Mouse (Mus musculus): ENCODE data around the gene Fry. TPM values are rescaled to one million over a fixed set of nuclear protein-coding genes. Genes with fewer than 3 reads are reported as not detected.

The Fry gene
- polyA plus RNA-seq, 1 experiment = 8.8 TPM

DNA sequence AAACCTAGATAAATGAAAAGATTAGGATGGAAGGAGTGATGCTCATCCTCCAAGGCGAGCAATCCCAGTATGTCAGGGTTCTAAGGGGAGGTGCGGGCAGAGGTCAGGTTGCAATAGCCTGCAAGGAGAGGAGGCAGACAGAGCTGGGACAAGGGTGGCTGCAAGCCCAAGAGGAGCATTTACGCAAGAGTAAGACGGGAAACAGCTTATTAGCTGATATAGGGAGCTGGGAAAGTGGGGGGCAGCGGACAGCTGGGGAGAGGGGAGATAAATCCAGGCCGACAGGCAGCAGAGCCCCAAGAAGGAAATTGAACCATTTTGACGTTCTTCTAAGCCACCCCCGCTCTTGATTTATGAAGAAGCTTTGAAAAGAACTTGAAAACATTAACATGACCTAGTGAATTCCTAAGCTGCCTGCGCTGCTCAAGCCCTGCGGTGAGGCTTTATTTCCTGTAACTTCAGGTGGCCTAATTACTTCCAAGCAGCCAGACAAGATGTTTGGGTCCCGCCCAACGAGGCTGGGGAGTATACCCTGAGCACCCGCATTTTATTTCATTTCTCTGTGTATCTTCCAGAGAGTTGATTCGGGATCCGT, 291.1 kb downstream of the Fry start:
- no peak for DNase-seq (ENCODE audit: low read depth, low spot score)
- WGBS = 46% methylated on average over 15 of the region's 15 CpGs

DNA sequence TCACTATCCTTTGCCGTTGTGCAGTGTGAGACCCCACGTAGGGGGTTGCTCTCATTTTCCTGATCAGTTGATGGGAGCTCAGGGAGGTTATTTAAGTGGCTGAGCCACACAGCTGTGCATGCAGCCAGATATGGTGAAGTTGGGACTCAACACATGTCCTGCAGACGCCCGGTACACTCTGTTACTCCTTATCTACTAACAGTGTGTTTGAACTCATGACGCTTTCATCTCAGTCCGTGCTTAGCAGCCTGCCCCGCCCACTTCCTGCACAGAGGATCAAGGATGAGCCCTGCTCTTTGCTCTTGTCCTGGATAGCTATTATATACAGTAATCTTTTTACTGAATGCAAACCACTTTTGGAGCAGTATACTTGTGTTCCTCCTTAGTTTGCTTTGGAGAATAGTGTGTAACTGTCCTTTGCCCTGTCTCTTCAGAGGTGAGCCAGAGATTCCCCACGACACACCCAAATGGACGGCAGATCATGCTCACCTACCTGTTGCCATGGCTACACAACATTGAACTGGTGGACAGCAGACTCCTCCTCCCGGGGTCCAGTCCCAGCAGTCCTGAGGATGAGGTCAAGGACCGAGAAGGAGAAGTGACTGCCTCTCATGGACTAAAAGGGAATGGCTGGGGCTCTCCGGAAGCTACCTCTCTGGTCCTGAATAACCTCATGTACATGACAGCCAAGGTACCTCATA, 294.5 kb downstream of the Fry start:
- DNase-seq (ENCODE audit: low read depth, low spot score) = no peak
- 62% methylated on average over 12 of the region's 12 CpGs for WGBS

DNA sequence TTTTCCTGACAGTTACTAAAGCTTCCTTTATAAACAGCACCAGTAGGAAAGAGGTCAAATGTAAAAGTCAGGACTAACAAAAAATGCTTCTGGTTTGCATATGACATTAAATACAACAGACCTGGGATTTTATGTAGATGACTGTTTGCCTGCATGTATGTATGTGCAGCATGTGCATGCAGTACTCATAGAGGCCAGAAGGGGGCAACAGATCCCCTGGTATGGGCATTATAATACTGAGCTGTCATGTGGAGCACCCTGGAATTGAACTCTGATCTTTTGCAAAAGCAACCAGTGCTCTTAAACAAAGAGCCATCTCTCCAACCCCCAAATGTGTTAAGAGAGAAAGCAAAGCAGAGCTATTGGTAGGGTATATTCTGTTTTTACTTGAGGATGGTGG, 296.4 kb downstream of the Fry start:
- DNase-seq (ENCODE audit: low read depth, low spot score) = no peak

DNA sequence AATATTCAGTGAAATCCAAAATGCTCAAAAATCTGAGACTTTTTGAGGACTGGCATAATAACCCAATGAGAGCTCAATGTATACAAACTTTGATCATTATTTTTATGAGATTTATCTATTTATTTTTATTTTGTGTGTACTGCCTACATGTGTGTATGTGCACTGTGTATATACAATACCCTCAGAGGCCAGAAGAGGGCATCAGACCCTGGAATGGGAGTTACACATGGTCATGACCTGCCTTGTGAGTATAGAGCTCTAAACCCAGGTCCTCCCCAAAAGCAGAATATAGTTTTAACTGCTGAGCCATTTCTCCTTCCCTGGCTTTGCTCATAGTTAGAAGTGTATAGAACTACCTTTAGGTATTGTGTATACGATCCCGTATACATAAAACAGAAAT, 298.8 kb downstream of the Fry start:
- no peak for DNase-seq (ENCODE audit: low read depth, low spot score)
- WGBS = 87% methylated on average over 2 of the region's 2 CpGs

DNA sequence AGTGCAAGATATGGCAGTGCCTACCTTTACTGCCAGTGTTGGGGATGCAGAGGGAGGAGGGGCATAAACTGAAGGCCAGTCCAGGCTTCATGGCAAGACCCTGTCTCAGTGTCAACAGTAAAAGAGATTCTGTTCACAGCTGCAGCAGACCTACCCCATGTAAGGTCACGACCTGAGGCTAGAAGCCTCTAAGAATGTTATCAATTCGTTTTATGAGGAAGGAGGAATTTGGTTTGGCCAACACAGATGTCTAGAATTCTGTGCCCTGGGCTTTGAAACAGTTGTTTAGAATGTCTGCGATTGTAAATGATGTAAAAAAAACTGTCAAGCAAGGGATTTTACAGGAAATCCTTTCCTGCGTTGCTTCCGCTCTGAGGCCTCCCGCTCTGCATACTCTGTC, 299.6 kb downstream of the Fry start:
- no peak for DNase-seq (ENCODE audit: low read depth, low spot score)
- WGBS = 41% methylated on average over 6 of the region's 6 CpGs

DNA sequence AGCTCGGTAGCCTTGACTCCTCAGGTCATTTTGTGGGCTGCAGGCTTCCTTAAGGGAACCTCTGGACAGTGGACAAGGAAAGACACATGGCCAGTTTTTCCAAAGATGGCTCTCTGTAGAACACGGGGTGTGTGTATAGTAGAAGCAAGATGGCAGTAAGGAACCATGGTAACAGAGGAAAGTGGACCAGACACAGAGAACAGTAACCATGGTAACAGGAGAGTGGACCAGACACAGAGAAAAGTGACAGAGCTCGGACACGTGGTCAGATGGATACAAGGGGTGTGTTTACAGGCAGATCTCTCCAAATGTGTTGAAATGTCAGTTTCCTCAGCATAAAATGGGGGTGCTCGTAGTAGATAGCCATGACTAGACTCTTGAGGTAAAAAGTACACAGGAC, 306.6 kb downstream of the Fry start:
- 85% methylated on average over 5 of the region's 5 CpGs for WGBS
- no peak for DNase-seq (ENCODE audit: low read depth, low spot score)

DNA sequence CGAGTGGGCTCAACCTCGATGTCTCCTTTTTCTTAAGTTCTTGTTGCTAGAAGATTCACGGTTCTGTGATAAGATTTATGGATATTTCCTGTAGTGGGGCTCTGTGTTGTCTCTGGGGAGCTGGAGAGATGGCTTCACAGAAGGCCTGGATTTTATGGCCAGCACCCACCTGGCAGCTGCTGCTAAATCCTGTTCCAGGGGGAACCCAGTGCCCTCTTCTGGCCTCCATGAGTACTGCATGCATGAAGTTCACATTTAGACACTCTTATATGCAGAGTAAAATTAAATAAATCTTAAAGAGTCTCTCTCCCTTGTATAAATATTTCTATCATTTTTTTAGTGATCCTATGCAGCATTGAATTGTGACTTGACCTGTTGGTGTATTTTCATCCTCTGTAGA, 308.1 kb downstream of the Fry start:
- no peak for DNase-seq (ENCODE audit: low read depth, low spot score)
- 73% methylated on average over 3 of the region's 3 CpGs for WGBS

DNA sequence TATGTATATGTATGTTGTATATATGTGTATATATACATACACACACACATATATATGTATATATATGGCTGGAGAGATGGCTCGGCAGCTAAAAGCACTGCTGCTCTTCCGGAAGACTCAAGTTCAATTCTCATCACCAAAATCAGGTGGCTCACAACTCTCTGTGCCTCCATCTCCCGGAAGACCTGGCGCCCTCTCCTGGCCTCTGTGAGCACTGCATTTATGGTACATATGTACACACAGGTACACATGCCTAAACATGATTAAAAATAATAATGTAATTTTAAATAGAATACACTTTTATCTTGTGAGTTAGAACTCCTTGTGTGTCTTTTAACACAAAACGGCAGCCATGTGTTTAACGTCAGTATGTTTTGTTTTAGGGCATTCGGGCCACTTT, 312.8 kb downstream of the Fry start:
- WGBS = 97% methylated on average over 7 of the region's 7 CpGs
- DNase-seq (ENCODE audit: low read depth, low spot score) = no peak

DNA sequence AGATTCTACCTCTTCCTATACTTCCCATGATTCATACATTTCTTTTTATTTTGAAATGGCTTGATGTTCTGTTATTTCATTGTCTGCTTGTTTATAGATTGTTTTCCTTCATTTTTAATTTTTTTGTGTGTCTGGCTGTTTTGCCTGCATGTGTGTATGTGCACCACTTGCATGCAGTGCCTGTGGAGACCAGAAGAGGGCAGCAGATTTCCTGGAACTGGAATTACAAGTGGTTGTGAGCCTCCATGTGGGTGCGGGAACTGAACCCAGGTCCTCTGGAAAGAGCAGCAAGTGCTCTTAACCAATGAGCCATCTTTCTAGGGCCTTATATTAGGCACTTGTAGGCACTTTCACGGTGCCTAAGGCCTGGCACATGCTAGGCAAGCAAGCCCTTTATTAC, 314.5 kb downstream of the Fry start:
- WGBS = 96% methylated on average over 2 of the region's 2 CpGs
- DNase-seq (ENCODE audit: low read depth, low spot score) = no peak

DNA sequence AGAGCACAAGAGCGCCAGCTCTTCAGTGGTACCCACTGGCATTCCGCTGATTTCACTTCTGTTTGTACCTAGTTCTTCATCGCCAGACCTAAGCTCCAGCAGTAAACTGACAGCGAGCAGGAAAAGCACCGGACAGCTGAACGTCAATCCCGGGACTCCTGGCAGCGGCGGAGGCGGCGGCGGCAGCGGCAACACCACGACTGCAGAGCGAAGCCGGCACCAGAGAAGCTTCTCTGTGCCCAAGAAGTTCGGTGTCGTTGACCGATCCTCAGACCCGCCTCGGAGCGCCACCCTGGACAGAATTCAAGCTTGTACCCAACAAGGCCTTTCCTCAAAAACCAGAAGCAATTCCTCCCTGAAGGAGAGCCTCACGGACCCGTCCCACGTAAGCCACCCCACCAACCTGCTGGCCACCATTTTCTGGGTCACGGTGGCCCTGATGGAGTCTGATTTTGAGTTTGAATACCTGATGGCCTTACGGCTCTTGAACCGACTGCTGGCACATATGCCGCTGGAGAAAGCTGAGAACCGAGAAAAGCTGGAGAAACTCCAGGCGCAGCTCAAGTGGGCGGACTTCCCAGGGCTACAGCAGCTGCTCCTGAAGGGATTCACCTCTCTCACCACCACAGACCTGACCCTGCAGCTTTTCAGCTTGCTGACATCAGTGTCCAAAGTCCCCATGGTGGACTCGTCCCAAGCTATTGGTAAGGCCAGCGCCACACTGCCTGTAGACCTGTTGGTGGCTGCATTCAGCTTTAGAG, 318.4 kb downstream of the Fry start:
- 55% methylated on average over 34 of the region's 34 CpGs for WGBS
- no peak for DNase-seq (ENCODE audit: low read depth, low spot score)

DNA sequence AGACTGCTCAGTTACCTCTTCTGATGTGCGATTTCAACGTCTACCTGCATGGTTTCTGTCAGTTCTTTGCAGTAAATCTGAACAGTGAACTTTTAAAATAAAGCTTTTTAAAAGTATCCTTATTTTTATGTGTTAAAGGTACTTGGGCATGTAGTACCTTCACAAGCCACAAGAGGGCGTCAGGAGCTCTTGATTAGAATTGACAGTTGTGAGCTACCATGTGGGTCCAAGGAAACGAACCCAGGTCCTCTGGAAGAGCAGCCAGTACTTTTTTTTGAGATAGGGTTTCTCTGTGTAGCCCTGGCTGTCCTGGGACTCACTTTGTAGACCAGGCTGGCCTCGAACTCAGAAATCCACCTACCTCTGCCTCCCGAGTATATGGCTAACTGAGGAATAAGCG, 323.2 kb downstream of the Fry start:
- DNase-seq (ENCODE audit: low read depth, low spot score) = no peak
- 42% methylated on average over 7 of the region's 7 CpGs for WGBS

DNA sequence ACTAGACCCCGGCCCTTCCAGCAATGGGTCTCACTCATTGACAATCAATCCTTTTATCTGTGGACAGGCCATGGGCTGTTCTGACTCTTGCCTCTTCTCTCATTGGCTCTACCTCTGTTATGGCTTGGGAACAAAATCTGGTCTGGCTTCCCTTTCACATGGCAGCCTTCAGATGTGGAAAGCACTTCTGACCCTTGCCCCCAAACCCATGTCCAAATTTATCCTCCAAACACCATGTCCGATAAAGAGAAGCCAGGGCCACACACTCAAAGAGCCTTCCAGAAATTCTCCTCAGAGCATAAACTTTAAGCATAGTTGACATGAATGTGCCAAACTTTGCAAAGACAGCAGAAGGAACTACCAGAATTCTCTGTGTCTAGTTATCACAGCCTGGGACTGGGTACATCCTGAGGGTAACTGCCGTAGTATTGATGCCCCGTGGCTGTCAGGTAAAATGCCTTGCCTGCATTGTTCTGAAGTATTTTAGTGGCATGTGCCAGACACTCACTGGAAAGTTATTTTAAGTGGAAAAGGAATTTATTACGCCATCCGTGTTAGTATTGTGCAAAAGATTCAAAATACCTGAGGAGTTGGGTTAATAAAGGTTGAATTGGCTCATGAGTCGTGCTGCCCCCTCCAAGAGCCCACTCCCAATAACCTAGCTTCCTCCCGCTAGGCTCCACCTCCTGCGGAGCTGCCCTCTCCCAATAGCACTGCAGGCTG, 333.0 kb downstream of the Fry start:
- DNase-seq (ENCODE audit: low read depth, low spot score) = no peak
- 81% methylated on average over 9 of the region's 9 CpGs for WGBS

DNA sequence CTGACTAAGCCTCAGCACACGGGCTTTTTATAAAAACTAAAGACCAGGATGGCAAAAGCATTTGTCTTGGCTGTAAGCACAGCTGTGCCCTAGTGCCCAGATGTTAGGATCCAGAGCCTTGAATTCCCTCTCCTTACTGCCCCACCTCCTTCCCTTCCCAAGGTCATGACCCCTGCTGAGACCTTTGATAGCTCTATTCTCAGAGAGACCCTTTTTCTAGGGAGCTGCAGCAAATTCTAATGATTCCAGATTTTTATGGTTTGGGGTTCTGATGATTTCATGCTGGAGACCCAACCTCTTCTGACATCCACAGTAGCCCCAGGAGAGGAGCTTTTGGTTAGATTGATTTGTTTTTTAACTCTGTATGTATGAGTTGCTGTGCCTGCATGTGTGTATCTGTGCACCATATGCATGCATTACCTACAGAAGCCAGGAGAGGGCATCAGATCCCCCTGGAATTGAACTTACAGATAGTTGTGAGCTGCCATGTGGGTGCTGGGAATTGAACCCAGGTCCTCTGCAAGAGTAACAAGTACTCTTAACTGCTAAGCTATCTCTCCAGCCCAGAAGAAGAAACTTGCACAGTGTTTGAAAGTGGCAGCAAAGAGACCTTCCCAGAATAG, 333.7 kb downstream of the Fry start:
- no peak for DNase-seq (ENCODE audit: low read depth, low spot score)
- 69% methylated on average over 1 of the region's 1 CpGs for WGBS

DNA sequence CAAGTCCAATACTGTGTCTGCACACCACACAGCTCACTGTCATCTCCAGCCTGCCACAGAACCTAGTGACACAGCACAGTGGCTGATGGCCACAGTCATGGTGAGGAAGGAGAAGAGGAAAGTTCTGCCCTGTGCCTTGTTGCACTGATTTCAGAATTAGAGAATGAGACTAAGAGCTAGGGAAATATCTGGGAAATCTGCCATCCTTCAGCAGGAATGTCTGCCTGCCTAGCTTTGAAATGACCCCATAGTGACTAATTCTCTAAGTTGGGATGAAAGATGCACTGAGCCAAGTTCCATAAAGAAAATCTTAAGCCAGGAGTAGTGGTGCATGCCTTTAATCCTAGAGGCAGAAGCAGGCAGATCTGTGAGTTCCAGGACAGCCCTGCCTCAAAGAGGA, 334.2 kb downstream of the Fry start:
- no peak for DNase-seq (ENCODE audit: low read depth, low spot score)

DNA sequence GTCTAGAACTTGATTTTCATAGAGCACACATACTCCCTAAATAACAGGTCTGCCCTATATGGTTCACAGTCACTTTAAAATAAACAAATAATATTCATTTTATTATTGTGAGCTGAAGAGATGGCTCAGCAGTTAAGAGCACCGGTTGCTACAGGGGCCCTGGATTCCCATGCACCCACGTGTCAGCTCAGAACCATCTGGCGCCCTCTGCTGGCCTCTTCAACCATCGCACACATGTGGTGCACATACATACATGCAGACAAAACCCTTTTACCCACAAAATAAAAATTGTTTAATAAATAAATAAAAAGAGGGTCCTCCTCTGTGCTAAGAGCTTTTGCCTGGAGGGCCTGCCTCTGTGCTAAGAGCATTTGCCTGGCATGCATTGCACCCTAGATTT, 335.0 kb downstream of the Fry start:
- DNase-seq (ENCODE audit: low read depth, low spot score) = no peak
- 81% methylated on average over 4 of the region's 4 CpGs for WGBS

DNA sequence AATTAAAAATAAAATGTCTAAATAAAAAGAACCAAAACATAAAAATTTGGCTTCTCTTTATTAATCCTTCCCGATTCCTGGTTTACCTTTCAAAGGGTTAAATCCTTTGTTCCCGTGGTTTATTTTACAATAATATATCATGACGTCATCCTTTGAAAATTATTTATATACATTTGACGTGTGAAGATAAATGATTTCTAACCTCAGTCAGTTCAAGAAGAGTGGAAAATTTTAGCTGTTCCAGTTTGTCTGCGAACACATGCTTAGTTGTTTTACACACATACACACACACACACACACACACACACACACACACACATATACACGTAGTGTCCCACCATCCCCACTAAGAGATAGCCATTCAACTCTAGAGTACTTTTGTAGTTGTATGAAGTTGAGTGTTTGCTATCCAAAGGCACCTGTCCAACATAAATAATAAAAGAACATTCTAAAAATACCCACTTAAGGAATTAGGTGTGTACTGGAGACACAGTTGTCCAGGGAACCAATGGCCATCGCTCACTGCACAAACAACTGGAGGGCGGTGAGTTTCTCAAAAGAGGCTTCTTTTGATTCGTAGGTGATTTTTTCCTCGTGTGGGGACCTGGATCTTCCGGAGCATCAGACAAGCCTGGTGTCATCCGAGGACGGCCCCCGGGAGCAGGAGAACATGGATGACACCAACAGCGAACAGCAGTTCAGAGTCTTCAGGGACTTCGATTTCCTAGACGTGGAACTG, 338.9 kb downstream of the Fry start:
- DNase-seq (ENCODE audit: low read depth, low spot score) = no peak
- 58% methylated on average over 17 of the region's 17 CpGs for WGBS

DNA sequence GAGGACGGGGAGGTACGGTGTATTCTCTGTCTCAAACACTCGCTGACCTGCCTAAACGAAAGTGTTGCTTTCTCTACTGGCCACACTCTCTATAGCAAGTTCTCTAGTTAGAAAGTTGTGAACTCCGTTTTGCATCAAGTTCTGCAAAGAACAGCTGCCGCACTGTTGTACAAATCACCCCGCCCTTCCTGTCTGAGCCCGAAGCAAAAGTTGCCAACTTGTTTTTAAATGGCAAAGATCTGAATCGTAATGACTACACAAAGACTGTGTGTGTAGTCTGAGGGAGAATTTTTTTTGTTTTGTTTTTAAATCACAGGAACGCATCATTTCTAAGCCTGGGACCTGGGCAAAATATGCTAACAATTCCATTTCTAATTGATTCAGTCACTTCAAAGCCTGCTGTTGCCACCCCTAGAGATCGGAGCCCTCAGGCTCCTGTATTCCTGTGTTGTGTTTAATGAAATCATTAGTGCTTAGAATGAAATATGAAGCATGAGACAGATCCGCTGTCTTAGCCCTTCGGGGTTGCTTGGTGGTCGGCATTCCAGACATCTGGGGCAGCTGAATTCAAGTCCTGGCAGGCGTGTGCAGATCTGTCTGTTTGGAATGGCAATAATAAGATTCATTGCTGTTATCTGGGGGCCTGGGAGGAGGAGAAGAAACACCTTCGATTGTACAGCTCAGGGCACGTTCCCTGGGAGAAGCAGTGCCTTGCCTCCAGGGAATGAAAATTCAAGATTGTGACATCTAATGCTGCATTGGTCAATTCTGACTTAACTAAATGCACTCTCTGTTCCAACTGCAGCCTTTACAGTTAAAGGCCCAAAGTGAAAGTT, 339.7 kb downstream of the Fry start:
- no peak for DNase-seq (ENCODE audit: low read depth, low spot score)
- 53% methylated on average over 17 of the region's 17 CpGs for WGBS

DNA sequence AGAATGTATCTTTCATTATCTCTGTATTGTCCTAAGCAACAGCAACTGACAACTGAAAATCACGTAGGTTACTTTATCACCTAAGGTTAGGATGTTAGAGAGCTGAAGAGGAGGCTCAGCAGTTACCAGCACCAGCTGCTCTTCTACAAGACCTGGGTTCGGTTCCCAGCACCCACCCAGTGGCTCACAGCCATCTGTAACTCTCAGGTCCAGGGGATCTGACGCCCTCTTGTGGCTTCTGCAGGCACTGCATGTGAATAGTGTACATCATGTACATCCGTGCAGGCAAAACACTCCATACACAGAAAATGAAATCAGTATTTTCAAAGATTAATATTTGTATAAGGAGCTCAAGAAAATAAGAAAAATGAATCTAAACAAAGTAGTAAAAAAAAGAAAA, 341.4 kb downstream of the Fry start:
- no peak for DNase-seq (ENCODE audit: low read depth, low spot score)
- 85% methylated on average over 4 of the region's 4 CpGs for WGBS

DNA sequence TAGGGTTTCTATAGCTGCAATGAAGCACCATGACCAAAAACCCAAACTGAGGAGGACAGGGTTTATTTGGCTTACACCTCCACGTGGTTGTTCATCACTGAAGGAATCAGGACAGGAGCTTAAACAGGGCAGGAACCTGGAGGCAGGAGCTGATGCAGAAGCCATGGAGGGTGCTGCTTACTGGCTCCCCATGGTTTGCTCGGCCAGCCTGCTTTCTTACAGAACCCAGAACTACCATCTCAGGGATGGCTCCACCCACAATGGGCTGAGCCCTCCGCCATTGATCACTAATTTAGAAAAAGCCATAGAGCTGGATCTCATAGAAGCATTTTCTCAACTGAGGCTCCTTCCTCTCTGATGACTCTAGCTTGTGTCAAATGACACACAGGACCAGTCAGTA, 346.3 kb downstream of the Fry start:
- DNase-seq (ENCODE audit: low read depth, low spot score) = no peak
- 53% methylated on average over 3 of the region's 3 CpGs for WGBS

Measured in large intestine, adult 2 months (tissue).